Mouse (Mus musculus) kidney, adult 2 months (tissue): ENCODE data around the gene Gabarapl1. TPM values are rescaled to one million over a fixed set of nuclear protein-coding genes. Genes with fewer than 3 reads are reported as not detected.

Experiments used
- DNase-seq: peaks from one replicate; pipeline ENCODE4 v3.0.0; 2021
- H3K27ac ChIP-seq: fragments of 200-500 bp; 2 replicates; pipeline ENCODE4 v1.5.1; 2012; ENCODE audit warnings: low read depth, low read length, control low read depth, inconsistent platforms; ENCODE audit not compliant: insufficient read depth
- H3K27me3 ChIP-seq: fragments of 200-500 bp; replicated peaks from 2 replicates; pipeline ENCODE4 v1.6.1; 2012; ENCODE audit warnings: mild to moderate bottlenecking, moderate library complexity, low read length, inconsistent platforms; ENCODE audit not compliant: control insufficient read depth, insufficient read depth
- H3K36me3 ChIP-seq: fragments of 200-500 bp; 2 replicates; pipeline ENCODE4 v1.6.1; 2012; ENCODE audit warnings: mild to moderate bottlenecking, moderate library complexity, low read length, inconsistent platforms; ENCODE audit not compliant: control insufficient read depth, insufficient read depth
- H3K4me1 ChIP-seq: fragments of 200-500 bp; 2 replicates; pipeline ENCODE4 v1.6.1; 2011; ENCODE audit warnings: low read length; ENCODE audit not compliant: control insufficient read depth, insufficient read depth
- H3K4me3 ChIP-seq: fragments of 200-500 bp; 2 replicates; pipeline ENCODE4 v1.5.1; 2011; ENCODE audit warnings: mild to moderate bottlenecking, low read depth, low read length, control low read depth; ENCODE audit not compliant: insufficient read depth
- CTCF ChIP-seq: fragments of 200-500 bp; conservative IDR thresholded peaks from 2 replicates; pipeline ENCODE4 v1.5.1; 2011; ENCODE audit warnings: low read depth, mild to moderate bottlenecking, control low read depth, low read length, moderate library complexity, mixed read lengths; ENCODE audit not compliant: insufficient read depth, insufficient read length
- POLR2A ChIP-seq: fragments of 200-500 bp; IDR thresholded peaks from one replicate; pipeline ENCODE4 v1.6.1; 2011; ENCODE audit warnings: low read depth, low read length, control low read depth
- WGBS: fragments of 180-500 bp; shearing (Covaris S2); methylation state at CpG from one replicate; pipeline ENCODE4 v1.1.7; 2018; 5-methylcytosine and 5-hydroxymethylcytosine counted together
- polyA plus RNA-seq: library from polyadenylated mRNA; depleted of rRNA; stranded (reverse); fragments of >200 nt; gene quantifications from 2 replicates; pipeline ENCODE4 v1.2.3, GENCODE M21; 2012; rRNA removed

The Gabarapl1 gene
- polyA plus RNA-seq, 1 experiment: 804 TPM

- TF ChIP-seq CTCF (no peak), POLR2A (no peak)
- Histone ChIP-seq H3K27ac (no peak overlapping the region), H3K4me3 (no peak overlapping the region), H3K27me3 (no peaks in the 10 kb centered on the region), H3K4me1 (no peaks in the 10 kb centered on the region), H3K36me3 (no peaks in the 10 kb centered on the region)
- WGBS: 55% methylated on average over 4 of the region's 4 CpGs
- DNase-seq: peak; percentile 16
Measured at GRCm38 (mm10) chr6:129581274-129581673, 48.3 kb downstream of the Gabarapl1 start.

DNA sequence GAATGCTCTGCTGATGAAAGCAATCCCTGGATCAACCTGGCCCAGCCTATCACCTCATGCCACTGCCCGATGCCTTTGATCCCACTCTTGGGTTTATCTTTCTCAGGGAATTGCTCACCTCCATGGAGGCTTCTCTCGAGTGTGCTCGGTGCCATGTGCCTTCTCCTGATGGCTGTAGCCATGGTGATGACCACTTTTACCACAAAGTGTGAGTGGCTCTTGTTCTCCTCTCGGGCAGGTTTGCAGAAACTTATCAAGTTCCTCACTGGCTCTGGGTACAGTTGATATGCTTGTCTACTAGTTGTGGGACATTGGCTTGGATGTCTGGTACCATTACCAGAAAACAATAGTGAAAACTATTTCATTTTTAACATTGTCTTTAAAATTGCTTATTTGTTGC, 48.9 kb downstream of the Gabarapl1 start:
- no peak for DNase-seq
- no peaks in the 10 kb centered on the region for H3K36me3 ChIP-seq
- no peak overlapping the region for H3K27ac ChIP-seq
- H3K4me3 ChIP-seq: no peak overlapping the region
- no peak for TF ChIP-seq POLR2A
- no peak for TF ChIP-seq CTCF
- 72% methylated on average over 4 of the region's 4 CpGs for WGBS
- no peaks in the 10 kb centered on the region for H3K27me3 ChIP-seq
- H3K4me1 ChIP-seq: no peaks in the 10 kb centered on the region

GRCm38 (mm10) chr6:129583014-129583413, 50.1 kb downstream of the Gabarapl1 start:
- no peak for DNase-seq
- Histone ChIP-seq H3K4me3 (no peak overlapping the region), H3K27ac (no peak overlapping the region), H3K36me3 (no peaks in the 10 kb centered on the region), H3K4me1 (no peaks in the 10 kb centered on the region), H3K27me3 (no peaks in the 10 kb centered on the region)
- WGBS: 73% methylated on average over 3 of the region's 3 CpGs
- no peak for TF ChIP-seq POLR2A

DNA sequence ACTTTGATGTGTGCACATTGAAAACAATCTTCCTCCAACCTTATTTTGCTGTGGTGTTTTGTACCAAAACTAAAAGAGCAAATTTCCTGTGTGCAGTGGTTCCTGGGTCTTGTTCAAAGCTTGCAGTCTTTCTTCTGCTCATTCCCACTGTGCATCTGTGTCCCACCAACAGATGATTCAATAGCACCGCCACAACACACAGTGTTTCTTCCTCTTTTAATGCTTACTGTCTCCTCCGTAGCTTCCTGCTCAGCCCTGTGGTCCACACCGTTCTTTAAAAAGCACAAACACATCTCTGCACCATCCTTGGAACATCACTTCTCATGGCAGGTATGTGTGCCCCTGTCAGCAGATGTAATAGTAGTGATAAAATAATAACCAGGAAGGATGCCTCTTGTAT, 58.5 kb downstream of the Gabarapl1 start, which contains the start of gene Klrd1:
TSS of gene Klrd1 (plus strand) at position 275 of the 400 bp plus-strand sequence.
- H3K36me3 ChIP-seq: no peaks in the 10 kb centered on the region
- no peaks in the 10 kb centered on the region for H3K4me1 ChIP-seq
- no peak within 1 kb of the TSS for H3K4me3 ChIP-seq
- 73% methylated on average over 3 of the region's 3 CpGs for WGBS
- no peak for DNase-seq
- H3K27ac ChIP-seq: no peak within 1 kb of the TSS
- TF ChIP-seq POLR2A (no peak), CTCF (no peak)
- H3K27me3 ChIP-seq: no peaks in the 10 kb centered on the region; the same call in 1 of the 2 replicates

Other genes with a start within 250 kb of the Gabarapl1 start
- 0.09 and 0.12 TPM in 2 replicates for gene 4922502D21Rik, start 201.4 kb upstream of the Gabarapl1 start, polyA plus RNA-seq
- gene Clec12a, start 190.5 kb upstream of the Gabarapl1 start, polyA plus RNA-seq: 0.34 and 0.63 TPM in 2 replicates
- 0.06 and 0.12 TPM in 2 replicates for gene Clec12b, start 147.3 kb upstream of the Gabarapl1 start, polyA plus RNA-seq
- gene Clec1b, start 135.9 kb upstream of the Gabarapl1 start, polyA plus RNA-seq: 0.24 and 0.41 TPM in 2 replicates
- 0.42 and 0.86 TPM in 2 replicates for gene Clec9a, start 124.3 kb upstream of the Gabarapl1 start, polyA plus RNA-seq
- 2.6 and 2.8 TPM in 2 replicates for gene Clec1a, start 81.2 kb upstream of the Gabarapl1 start, polyA plus RNA-seq
- 0.03 and 0.17 TPM in 2 replicates for gene Olr1, start 26.0 kb upstream of the Gabarapl1 start, polyA plus RNA-seq
- gene Tmem52b, start 20.6 kb upstream of the Gabarapl1 start, polyA plus RNA-seq: 124 and 212 TPM in 2 replicates
- gene Klre1, start 44.7 kb downstream of the Gabarapl1 start, polyA plus RNA-seq: 0.30 TPM in 1 of 2 replicates, not detected in the other
- gene Klrd1, start 58.6 kb downstream of the Gabarapl1 start, polyA plus RNA-seq: 0.72 TPM in 1 of 2 replicates, not detected in the other
- gene Klrk1, start 90.7 kb downstream of the Gabarapl1 start, polyA plus RNA-seq: 0.18 and 0.41 TPM in 2 replicates
- gene Klrc3, start 110.2 kb downstream of the Gabarapl1 start, polyA plus RNA-seq: 0.17 TPM in 1 of 2 replicates, not detected in the other
- 0.06 and 0.26 TPM in 2 replicates for gene Klrc2, start 127.5 kb downstream of the Gabarapl1 start, polyA plus RNA-seq
- gene Klrc1, start 145.8 kb downstream of the Gabarapl1 start, polyA plus RNA-seq: 0.34 TPM in 1 of 2 replicates, not detected in the other
- not detected in 2 replicates for gene Klri1, start 184.0 kb downstream of the Gabarapl1 start, polyA plus RNA-seq
- 0.01 and 0.06 TPM in 2 replicates for gene Klri2, start 207.3 kb downstream of the Gabarapl1 start, polyA plus RNA-seq